Mouse (Mus musculus): Measurements from ENCODE around the gene Gm49425.
A peak's percentile ranks its signal among the peaks of the same experiment; 100 is the strongest.
"Not testable (repeated sequence)": the region's sequence is repeated elsewhere in the genome, so short reads cannot be mapped to it uniquely, and the experiment has no call there.

Gene Gm49425

DNA sequence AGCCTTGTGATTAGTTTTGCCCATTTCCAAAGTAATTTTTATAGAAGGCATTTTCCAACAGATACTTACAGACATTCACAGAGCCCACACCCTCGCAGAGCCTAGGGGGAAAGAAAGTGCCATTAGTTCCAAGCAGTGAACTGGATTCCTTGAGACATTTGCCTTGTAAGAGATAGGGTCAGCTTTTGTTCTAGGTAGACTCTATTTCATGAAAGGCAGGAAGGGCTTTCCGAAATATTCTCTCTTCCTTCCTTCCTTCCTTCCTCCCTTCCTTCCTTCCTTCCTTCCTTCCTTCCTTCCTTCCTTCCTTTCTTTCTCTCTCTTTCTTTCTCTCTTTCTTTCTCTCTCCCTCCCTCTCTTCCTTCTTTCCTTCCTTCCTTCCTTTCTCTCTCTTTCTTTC is at the start of gene Gm49425:
Gm49425 (minus strand) TSS at position 101 of the 400 bp plus-strand sequence.
- DNase-seq (ENCODE audit: low spot score): not testable (repeated sequence)

- no peak for DNase-seq (ENCODE audit: low spot score)
These were observed 45.8 kb upstream of the Gm49425 start, which contains the start of gene Krt90 for GRCm38 (mm10) chr15:101562850-101563249. Krt90 (minus strand) TSS chr15:101562950.

- peak; percentile 66 for DNase-seq (ENCODE audit: low spot score)
These were observed 41.1 kb upstream of the Gm49425 start for GRCm38 (mm10) chr15:101558034-101558646.

GRCm38 (mm10) chr15:101553169-101553568 is 36.1 kb upstream of the Gm49425 start:
- peak; percentile 80 for DNase-seq (ENCODE audit: low spot score)

GRCm38 (mm10) chr15:101552188-101552587 is 35.1 kb upstream of the Gm49425 start:
- DNase-seq (ENCODE audit: low spot score): no peak

- DNase-seq (ENCODE audit: low spot score): no peak
These were observed 33.5 kb upstream of the Gm49425 start, which contains the start of gene Krt82 for GRCm38 (mm10) chr15:101550567-101550966. Krt82 (minus strand) TSS chr15:101550667.

- no peak for DNase-seq (ENCODE audit: low spot score)
These were observed 27.4 kb upstream of the Gm49425 start for GRCm38 (mm10) chr15:101544478-101544877.

DNA sequence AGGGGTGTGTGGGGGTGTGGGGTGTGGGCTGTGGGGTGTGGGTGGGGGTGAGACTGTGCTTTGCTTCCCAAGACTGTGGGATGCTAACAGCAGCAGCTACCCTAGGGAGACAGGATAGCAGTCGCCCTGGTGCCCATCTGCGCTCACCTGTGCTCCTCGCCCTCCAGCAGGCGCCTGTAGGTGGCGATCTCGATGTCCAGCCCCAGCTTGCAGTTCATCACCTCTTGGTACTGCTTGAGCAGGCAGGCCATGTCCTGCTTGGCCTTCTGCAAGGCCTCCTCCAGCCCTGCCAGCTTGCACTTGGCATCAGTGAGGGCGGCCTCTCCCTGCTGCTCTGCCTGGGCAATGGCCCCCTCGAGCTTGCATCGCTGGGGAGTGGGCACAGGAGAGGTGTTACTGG is 25.5 kb upstream of the Gm49425 start:
- no peak for DNase-seq (ENCODE audit: low spot score)

DNA sequence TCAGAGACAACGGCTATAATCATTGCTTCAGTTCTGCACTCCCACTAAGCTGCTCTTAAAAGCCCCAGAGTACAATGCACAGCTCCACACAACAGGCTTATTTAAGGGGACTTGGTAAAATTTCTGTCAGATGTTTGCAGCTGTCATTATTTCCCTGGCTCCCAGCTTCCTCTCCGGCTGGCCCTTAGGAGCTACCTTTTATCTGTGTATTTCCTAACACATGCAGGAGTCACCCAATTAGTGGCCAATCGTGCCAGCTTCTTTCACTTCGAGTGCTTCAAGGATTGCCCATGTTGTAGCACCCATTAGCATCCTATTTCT is 21.5 kb upstream of the Gm49425 start:
- DNase-seq (ENCODE audit: low spot score): no peak

DNA sequence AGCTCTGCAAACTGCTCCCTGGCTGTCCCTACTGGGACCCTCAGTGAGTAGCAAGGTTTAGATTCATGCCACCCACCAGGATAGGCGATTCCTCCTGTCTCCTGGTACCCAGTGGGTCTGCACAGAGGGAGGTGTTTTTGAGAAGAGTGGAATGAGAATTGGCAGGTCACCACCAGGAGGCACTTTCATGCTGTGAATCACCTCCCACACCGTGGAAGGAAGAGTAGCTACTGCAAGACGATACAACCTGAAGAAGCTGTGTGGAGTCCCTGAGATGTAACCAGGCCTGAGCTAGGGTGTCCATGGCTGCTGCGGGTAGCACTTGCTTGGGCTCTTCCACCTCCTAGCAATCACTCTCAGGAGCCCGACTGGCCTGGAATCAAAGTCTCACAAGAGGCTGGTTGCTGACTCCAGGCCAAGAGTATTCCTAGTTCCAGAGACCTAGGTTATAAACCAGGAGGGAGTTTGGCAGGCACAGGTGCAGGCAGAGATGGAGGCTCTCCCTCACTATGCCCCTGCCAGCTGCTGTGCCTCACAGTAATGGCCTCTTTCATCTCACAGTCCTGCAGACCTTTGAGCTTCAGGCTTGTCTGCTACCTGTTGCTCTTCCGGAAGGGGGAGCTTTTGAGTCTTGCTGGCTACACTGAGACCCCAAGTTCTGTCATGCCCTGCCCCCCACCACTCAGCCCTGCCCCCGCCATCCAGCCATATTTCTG is 21.0 kb upstream of the Gm49425 start:
- peak; percentile 17 for DNase-seq (ENCODE audit: low spot score)

DNA sequence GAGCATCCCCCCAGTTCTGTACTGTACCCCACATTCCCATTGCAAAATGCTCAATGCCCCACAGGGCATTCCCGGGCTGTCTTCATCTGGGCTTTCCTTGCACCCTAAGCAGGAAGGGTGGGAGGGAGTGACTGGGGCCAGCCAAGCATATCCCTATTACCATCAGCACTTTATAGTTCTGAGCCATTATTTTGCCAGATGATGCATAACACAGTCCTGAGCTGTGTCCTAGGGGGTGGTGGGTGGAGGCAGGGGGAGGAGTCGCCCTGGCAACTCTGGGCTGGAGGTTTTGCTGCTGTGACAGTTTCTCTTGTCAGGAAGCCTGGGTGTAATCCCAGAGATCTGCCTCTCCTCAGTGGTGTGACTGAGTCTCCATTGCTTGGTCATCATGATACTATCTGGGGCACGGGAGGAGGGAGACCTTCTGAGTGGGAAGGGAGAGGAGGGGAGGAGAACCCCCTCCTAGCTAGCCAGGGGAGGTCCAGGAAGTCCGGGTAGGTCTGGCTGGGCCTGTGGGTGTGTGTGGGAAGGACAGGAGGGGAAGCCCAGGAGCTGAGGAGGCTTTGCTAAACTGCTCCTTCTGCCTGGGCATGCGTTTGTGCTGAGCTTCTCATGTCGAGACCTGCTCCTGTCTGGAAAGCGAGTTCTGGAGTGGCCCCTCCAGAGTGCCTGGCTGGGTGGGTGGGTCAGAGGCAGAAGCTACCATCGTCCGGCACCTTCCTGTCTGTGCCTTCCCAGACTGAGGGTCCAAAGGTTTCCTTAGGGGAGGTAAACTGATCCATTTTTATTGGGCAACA is 19.2 kb upstream of the Gm49425 start:
- no peak for DNase-seq (ENCODE audit: low spot score)

- no peak for DNase-seq (ENCODE audit: low spot score)
These were observed 15.7 kb upstream of the Gm49425 start, which contains the start of gene Krt84 for GRCm38 (mm10) chr15:101532720-101533119. Krt84 (minus strand) TSS chr15:101532820.

DNA sequence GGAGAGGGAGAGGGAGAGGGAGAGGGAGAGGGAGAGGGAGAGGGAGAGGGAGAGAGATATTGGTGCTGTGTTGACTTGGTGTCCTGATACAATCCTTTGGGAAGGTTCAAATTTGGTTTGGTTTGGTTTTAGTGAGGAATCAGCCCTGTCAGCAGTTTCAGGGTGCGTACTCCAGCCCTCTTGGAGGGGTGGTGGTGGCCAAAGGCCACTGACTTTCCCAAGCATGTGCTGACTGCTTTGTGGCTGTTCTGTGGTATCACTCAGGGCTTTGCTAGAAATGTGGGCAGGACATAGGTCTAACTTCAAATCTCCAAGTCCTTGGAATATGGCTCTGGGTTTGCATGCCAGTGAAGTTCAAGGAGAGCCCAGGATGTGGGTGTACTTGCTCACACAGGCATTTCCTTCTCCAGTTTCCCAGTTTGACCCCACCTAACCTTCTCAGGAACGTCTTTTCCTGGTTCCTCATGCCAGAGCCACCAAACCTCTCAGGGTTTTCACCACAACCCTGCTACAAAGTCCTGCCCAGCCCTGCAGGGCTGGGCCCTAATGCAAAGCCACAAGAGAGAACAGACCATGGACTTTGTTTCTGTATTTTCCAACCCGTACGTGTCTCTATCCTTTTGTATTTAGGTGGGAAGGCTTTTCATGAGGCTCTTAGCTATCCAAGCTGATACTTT is 5.6 kb upstream of the Gm49425 start:
- no peak for DNase-seq (ENCODE audit: low spot score)

DNA sequence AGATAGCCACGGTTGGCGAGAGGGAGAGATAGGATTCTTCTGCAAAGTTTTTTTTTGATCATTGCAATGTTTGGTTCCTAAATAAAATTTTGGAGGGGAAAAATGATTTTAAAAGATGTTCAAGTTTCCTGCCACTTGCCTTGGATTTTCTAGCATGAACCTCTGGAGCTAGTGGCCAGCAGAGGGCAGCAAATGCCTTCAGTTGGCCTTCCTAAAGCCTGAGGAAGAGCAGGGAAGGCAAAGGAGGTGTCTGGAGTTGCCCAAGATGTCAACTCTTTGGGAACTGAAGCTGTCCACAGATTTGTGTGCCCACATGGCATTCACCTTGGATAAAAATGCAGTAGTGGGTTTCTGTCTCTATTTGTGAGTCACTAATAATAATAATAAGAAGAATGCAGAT is 2.7 kb upstream of the Gm49425 start:
- DNase-seq (ENCODE audit: low spot score): peak; percentile 89

GRCm38 (mm10) chr15:101508247-101508646 is 8.8 kb downstream of the Gm49425 start:
- DNase-seq (ENCODE audit: low spot score): no peak

DNA sequence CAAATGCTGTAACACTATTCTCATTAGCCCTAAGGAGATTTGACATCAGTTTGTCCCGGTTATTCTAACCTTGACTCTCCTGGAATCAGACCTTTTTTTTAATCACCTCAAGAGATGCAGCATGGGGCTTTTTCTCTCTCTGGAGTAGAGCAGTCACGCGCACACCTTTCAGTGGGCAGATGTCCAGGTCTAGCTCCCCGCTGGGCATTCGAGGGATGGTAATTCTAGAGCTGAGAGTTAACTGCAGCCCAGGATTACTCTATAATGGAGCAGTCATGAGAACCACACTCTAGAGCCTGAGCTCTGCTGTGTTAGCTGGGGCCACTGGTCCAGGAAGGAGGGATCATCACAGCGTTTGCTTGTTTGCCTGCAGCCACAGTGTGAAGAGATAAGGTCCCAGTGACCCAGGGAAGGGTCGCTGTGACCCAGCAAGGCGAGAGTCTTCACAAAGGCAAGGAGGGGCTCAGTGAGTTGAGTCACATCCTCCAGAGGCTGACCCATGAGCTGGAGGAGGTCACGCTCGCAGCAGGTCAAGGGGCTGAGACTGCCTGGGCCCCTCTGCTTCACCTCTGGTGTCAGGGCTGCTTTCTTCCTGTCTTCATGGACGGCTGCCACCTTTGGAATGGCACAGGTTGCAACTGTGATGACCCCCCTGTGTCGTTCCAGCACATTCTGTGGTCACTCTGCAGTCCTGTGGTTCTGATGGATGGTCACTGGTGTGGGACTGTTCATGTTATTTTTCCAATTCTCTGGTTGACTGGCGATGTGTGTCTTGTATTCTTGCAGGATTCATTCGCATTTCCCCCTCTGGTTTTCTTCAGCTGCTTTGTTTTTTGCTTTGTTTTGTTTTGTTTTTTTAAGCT is 9.9 kb downstream of the Gm49425 start:
- peak; percentile 40 for DNase-seq (ENCODE audit: low spot score)

GRCm38 (mm10) chr15:101497181-101497580 is 19.9 kb downstream of the Gm49425 start:
- peak; percentile 35 for DNase-seq (ENCODE audit: low spot score)

- no peak for DNase-seq (ENCODE audit: low spot score)
These were observed 21.8 kb downstream of the Gm49425 start for GRCm38 (mm10) chr15:101495266-101495665.

GRCm38 (mm10) chr15:101494203-101494602 is 22.9 kb downstream of the Gm49425 start:
- no peak for DNase-seq (ENCODE audit: low spot score)

- DNase-seq (ENCODE audit: low spot score): no peak
These were observed 23.3 kb downstream of the Gm49425 start for GRCm38 (mm10) chr15:101493713-101494112.

- no peak for DNase-seq (ENCODE audit: low spot score)
These were observed 24.3 kb downstream of the Gm49425 start for GRCm38 (mm10) chr15:101492718-101493117.
